Mouse (Mus musculus) kidney, embryonic 16.5 days (tissue): Measurements from ENCODE around the gene Nmi. TPM values are rescaled to one million over a fixed set of nuclear protein-coding genes. Genes with fewer than 3 reads are reported as not detected.

Source experiments
- ATAC-seq: fragments of 200-750 bp; cut with Nextera tagmentation; 2 replicates; pipeline ENCODE4 v1.8.0; 2017; ENCODE audit warnings: moderate TSS enrichment; ENCODE audit not compliant: low FRiP score, low TSS enrichment
- H3K27ac ChIP-seq: fragments of 300-500 bp; sonication (generic); 2 replicates; pipeline ENCODE4 v1.5.1; 2014; ENCODE audit warnings: low read length
- H3K27me3 ChIP-seq: fragments of 300-500 bp; sonication (generic); 2 replicates; pipeline ENCODE4 v1.6.1; 2014; ENCODE audit warnings: low read length, control low read depth, mixed read lengths; ENCODE audit not compliant: insufficient read depth
- H3K36me3 ChIP-seq: fragments of 300-500 bp; sonication (generic); 2 replicates; pipeline ENCODE4 v1.6.1; 2014; ENCODE audit warnings: low read length, control low read depth, mixed read lengths; ENCODE audit not compliant: insufficient read depth
- H3K4me1 ChIP-seq: fragments of 300-500 bp; sonication (generic); 2 replicates; pipeline ENCODE4 v1.6.1; 2014; ENCODE audit warnings: low read length, control low read depth, mixed read lengths; ENCODE audit not compliant: insufficient read depth
- H3K4me2 ChIP-seq: fragments of 300-500 bp; sonication (generic); replicated peaks from 2 replicates; pipeline ENCODE4 v1.6.1; 2014; ENCODE audit warnings: low read depth, low read length
- H3K4me3 ChIP-seq: fragments of 300-500 bp; sonication (generic); 2 replicates; pipeline ENCODE4 v1.5.1; 2014; ENCODE audit warnings: mild to moderate bottlenecking, low read length
- H3K9ac ChIP-seq: fragments of 300-500 bp; sonication (generic); replicated peaks from 2 replicates; pipeline ENCODE4 v1.6.1; 2014; ENCODE audit warnings: low read length
- H3K9me3 ChIP-seq: fragments of 300-500 bp; sonication (generic); 2 replicates; pipeline ENCODE4 v1.6.1; 2016; ENCODE audit warnings: low read length, control low read depth
- WGBS: fragments of 180-500 bp; shearing (Covaris S2); extraction: QIAGEN DNeasy Blood & Tissue Kit; methylation state at CpG from one replicate; pipeline ENCODE4 v1.1.7; 2014; 5-methylcytosine and 5-hydroxymethylcytosine counted together
- polyA plus RNA-seq: library from polyadenylated mRNA; unstranded; fragments of >200 nt; fragmentation: Nextera tagmentation; extraction: Ambion mirVana; gene quantifications from 2 replicates; pipeline ENCODE4 v1.2.1, GENCODE M21; 2015

The Nmi gene
- polyA plus RNA-seq, 1 experiment from 2014 or later = 18.7 TPM

DNA sequence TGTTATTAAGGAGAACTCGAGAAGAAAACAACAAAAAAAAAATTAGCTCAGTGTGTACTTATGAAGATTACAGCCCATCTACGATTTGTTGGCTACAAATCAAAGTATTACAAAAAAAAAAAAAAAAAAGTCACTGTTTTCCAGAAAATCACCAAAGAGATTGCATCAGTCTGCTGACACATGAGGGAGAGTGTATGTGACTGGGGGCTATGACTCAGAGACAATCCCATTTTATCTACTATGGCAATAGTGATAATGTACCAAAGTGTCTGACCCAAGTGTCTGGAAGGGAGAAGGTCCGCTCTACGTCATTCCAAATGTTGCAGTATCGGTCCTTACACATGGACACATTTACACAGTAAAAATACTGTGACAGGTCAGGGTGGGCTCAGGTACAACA lies 13.4 kb upstream of the Nmi start:
- no peaks in the 10 kb centered on the region for H3K9me3 ChIP-seq
- WGBS = 87% methylated on average over 5 of the region's 5 CpGs
- no peak overlapping the region for H3K4me3 ChIP-seq
- H3K27me3 ChIP-seq = no peaks in the 10 kb centered on the region
- H3K36me3 ChIP-seq = no peaks in the 10 kb centered on the region
- ATAC-seq = no peak
- peaks cover 6% of the 10 kb centered on the region for H3K4me1 ChIP-seq
- no peak overlapping the region for H3K27ac ChIP-seq
- no peak overlapping the region for H3K4me2 ChIP-seq
- no peak overlapping the region for H3K9ac ChIP-seq

DNA sequence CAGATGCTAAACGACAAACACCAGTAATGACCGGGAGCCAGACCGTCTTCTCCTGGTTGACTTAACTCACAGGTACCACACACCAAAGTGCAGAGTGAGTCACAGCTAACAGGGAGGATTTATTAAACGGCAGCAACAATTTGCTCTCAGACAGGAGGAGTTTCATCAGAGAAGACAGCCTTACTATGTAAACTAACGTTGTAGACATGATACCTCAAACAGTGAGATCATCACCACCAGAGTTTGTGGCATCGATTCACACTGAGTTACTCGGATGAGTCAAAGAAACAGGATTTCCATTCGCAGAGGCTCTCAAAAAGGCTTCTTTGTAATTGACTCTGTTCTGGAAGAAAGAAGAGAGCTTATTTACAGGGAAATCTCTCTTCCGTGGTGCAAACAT lies 12.9 kb upstream of the Nmi start:
- Histone ChIP-seq H3K4me2 (no peak overlapping the region), H3K36me3 (no peaks in the 10 kb centered on the region), H3K9ac (no peak overlapping the region), H3K4me3 (no peak overlapping the region), H3K4me1 (peaks cover 9% of the 10 kb centered on the region), H3K9me3 (no peaks in the 10 kb centered on the region), H3K27me3 (no peaks in the 10 kb centered on the region), H3K27ac (no peak overlapping the region)
- no peak for ATAC-seq
- 50% methylated on average over 9 of the region's 9 CpGs for WGBS

DNA sequence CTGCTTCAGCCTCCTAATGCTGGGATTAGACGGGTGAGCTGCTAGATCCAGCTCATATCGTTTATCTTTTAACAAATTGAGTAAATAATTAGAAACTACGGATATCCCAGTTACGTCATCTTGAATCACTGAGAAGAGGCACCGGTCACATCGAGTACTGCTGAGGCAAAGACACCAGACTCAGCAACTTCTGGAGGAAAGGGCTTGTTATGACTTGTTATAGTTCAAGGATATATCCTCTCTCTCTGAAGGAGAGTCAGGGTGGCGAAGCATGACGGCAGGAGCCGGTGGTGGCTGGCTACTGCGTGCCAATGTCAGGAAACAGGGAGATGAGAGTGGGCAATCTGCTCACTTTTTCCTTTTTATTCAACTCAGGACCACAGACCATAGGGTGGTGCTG lies 11.9 kb upstream of the Nmi start:
- WGBS = 80% methylated on average over 10 of the region's 10 CpGs
- H3K27ac ChIP-seq = no peak overlapping the region
- H3K9me3 ChIP-seq = no peaks in the 10 kb centered on the region
- ATAC-seq = peak; percentile 36; the same call in 1 of the 2 replicates
- H3K4me1 ChIP-seq = peaks cover 9% of the 10 kb centered on the region
- H3K4me3 ChIP-seq = no peak overlapping the region
- H3K27me3 ChIP-seq = no peaks in the 10 kb centered on the region
- H3K9ac ChIP-seq = no peak overlapping the region
- H3K36me3 ChIP-seq = no peaks in the 10 kb centered on the region
- no peak overlapping the region for H3K4me2 ChIP-seq

DNA sequence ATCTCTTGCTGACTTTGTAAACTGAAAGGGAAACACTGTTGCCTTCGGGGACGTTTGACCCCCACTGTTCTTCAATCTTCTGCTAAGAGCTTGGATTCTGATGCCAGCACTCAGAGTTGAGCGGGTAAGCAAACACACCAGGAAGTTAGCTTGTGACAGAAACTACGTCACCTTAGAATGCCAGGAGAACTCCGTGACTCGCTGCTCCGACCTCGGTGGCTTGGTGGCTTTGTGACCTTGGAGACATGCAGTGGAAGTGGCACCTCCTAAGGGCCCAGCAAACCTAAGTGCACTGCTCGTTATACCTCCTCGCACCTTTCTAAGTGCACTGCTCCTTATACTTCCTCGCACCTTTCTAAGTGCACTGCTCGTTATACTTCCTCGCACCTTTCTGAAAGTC lies 9.0 kb upstream of the Nmi start:
- no peaks in the 10 kb centered on the region for H3K27me3 ChIP-seq
- peak overlapping the region; percentile 65 for H3K27ac ChIP-seq
- ATAC-seq = no peak
- WGBS = 50% methylated on average over 13 of the region's 13 CpGs
- H3K9ac ChIP-seq = no peak overlapping the region
- peaks cover 10% of the 10 kb centered on the region for H3K9me3 ChIP-seq
- H3K4me3 ChIP-seq = no peak overlapping the region
- no peaks in the 10 kb centered on the region for H3K36me3 ChIP-seq
- peaks cover 9% of the 10 kb centered on the region for H3K4me1 ChIP-seq
- H3K4me2 ChIP-seq = 0 out of 2 replicates have a peak overlapping the region, but pooled peaks have one; percentile 1

DNA sequence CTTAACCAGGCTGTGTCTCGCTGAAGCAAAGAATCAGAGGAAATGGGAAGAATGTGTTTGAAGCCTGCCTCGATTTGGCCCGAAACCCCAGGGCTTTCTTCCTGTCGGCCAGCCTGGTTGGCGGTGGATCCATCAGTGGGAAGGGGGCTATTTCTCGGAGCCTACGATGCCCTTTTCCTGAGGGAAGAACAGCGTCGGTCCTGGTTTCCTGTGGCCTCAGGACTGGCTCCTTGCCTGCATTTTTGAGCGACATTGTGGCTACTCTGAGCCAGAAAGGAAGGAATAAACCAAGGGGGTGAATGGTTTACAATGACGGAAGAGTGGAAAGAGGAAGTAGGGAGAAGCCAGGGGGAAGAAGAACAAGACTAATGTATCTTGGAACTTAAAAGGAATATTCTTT lies 8.3 kb upstream of the Nmi start:
- Histone ChIP-seq H3K9ac (0 out of 2 replicates have a peak overlapping the region, but pooled peaks have one; percentile 2), H3K9me3 (peaks cover 10% of the 10 kb centered on the region), H3K4me1 (peaks cover 9% of the 10 kb centered on the region), H3K36me3 (no peaks in the 10 kb centered on the region), H3K4me2 (peak overlapping the region; percentile 26; the same call in 1 of the 2 replicates), H3K27me3 (no peaks in the 10 kb centered on the region), H3K27ac (peak overlapping the region; percentile 79), H3K4me3 (no peak overlapping the region)
- 54% methylated on average over 11 of the region's 11 CpGs for WGBS
- ATAC-seq = peak; percentile 49; the same call in 1 of the 2 replicates

DNA sequence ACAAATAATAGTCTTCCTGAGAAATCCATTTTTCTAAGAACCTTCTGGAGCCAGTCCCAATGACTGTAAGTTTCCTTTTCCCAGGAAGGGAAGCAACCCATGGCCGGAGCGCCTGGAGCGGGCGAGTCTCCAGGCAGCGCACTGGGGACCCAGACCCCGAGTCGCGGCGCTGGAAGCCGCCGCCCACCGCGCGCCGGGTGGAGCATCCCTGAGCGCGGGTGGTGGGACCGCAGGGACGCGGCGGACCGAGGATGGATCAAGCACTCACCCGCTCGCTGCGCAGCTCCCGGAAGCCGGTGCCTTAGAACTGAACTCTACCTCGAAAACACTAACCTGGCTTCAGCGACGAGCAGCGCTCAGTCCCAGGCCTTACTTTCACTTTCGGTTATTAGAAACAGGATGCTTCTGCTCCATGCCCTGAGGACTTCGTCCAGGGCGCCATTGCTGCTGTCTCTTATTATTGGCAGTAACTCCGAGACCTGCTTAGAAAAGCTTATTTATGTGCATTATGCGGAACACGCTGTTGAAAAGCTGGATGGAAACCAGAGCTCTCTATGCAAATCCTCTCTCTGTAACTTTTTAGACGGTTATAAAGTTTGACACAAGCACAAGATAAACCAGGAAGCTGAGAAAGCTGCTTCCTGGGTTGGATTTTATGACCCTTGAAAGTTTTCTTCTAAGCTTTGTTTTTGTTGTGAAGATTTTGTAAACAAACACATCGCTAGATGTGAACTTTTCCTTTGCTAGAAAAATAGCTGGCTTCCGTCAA lies 469 bp downstream of the Nmi start:
- Histone ChIP-seq H3K9ac (peak overlapping the region; percentile 84), H3K27ac (peak overlapping the region; percentile 85), H3K36me3 (no peaks in the 10 kb centered on the region), H3K4me1 (no peaks in the 10 kb centered on the region), H3K4me3 (peak overlapping the region; percentile 73), H3K4me2 (peak overlapping the region; percentile 67), H3K9me3 (no peaks in the 10 kb centered on the region; the same call in 1 of the 2 replicates), H3K27me3 (no peaks in the 10 kb centered on the region)
- peak; percentile 85 for ATAC-seq
- 1% methylated on average over 40 of the region's 40 CpGs for WGBS

DNA sequence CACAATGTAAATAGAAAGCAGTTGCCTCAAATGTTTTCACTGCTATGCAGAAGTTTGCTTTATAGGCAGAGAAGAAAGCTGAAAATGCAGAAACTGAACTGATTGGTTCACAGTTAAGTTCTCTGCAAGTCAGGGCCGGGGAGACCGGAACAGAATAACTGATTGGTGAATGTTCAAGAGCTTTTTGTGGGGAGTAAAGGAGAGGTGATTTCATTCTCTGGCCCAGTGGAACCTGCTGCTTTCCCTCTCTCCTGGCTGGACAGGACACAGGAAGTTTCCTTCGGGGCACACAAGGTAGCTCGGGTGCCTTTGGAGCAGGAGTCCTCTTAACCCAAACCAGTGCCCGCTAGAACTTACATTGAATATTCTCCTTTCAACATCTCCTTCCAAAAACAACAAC lies 1.2 kb downstream of the Nmi start:
- 57% methylated on average over 5 of the region's 5 CpGs for WGBS
- Histone ChIP-seq H3K4me2 (peak overlapping the region; percentile 67), H3K27ac (peak overlapping the region; percentile 85)

DNA sequence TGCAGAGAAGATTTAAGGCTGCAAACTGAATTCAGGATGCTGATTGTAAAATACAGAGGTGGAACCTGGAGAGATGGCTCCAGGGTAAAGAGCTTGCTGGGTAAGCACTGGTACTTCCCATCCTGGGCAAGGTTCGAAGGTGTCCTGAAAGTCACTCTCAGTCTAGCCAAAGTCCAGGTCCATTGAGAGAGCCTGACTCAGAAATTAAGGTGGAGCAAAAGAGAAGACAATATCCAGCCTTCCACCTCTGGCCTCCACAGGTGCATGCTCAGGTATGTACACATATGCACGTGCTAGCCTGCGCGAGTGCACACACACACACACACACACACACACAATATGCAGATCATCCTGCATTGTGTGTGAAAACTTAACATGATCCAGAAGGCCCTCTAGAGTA lies 2.4 kb downstream of the Nmi start:
- 93% methylated on average over 4 of the region's 4 CpGs for WGBS
- no peaks in the 10 kb centered on the region for H3K4me1 ChIP-seq

More for the DNA sequence above, 1.2 kb downstream of the Nmi start:
- Histone ChIP-seq H3K9ac (no peak overlapping the region), H3K4me1 (no peaks in the 10 kb centered on the region), H3K27me3 (no peaks in the 10 kb centered on the region), H3K36me3 (no peaks in the 10 kb centered on the region), H3K9me3 (no peaks in the 10 kb centered on the region; the same call in 1 of the 2 replicates), H3K4me3 (peak overlapping the region; percentile 73)
- peak; percentile 75 for ATAC-seq

DNA sequence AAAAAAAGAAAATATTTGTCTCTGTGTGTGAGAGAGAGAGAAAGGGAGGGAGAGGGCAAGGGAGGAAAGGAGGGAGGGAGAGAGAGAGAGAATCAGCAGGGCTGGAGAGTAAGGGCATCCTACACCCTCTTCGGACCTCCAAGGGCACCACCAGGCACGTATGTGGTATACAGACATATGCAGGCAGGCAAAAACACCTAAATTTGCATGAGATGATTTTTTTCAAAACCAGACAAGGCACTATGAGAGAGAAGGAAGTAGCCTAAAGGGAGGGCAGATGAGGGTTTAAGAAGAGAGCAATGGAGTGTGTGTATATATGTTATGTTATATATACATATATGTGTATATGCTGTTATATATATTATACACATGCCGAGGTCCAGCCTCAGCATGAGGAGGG lies 6.0 kb downstream of the Nmi start:
- no peak for ATAC-seq
- Histone ChIP-seq H3K4me2 (no peak overlapping the region), H3K9ac (no peak overlapping the region), H3K4me3 (no peak overlapping the region), H3K27me3 (no peaks in the 10 kb centered on the region), H3K27ac (no peak overlapping the region), H3K4me1 (no peaks in the 10 kb centered on the region), H3K36me3 (no peaks in the 10 kb centered on the region), H3K9me3 (no peaks in the 10 kb centered on the region; the same call in 1 of the 2 replicates)
- WGBS = 87% methylated on average over 3 of the region's 3 CpGs

More for the DNA sequence above, 2.4 kb downstream of the Nmi start:
- ATAC-seq = no peak
- no peak overlapping the region for H3K4me3 ChIP-seq
- H3K36me3 ChIP-seq = no peaks in the 10 kb centered on the region
- H3K9me3 ChIP-seq = no peaks in the 10 kb centered on the region; the same call in 1 of the 2 replicates
- H3K9ac ChIP-seq = no peak overlapping the region
- no peaks in the 10 kb centered on the region for H3K27me3 ChIP-seq
- no peak overlapping the region for H3K27ac ChIP-seq
- no peak overlapping the region for H3K4me2 ChIP-seq

DNA sequence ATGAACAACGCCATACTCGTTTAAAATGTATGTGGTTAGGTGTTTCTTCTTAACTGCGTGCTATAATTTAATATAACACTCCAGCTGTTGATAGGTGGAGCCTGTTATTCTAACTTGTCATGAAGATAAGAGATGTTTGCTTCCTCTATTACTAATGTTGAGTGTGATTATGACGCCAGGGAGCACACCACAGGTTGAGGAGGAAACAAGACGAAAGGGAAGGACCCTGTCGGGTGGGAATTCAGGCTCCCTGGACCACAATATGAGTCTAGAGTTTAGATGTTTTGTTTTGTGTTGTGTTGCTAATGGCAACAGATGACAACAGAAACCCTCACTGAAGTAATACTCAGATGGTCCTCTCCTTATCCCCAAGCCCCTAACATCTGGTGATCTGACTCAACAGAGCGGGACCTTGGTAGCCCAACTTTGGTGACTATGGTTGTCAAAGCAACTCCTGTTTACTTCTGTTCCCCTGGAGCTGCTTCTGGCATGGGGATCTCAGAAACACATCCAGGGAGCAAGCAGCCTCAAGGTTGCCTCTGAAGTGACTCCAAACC lies 19.6 kb downstream of the Nmi start:
- no peak overlapping the region for H3K27ac ChIP-seq
- no peaks in the 10 kb centered on the region for H3K27me3 ChIP-seq
- WGBS = 82% methylated on average over 7 of the region's 7 CpGs

More for the DNA sequence above, 19.6 kb downstream of the Nmi start:
- no peak for ATAC-seq
- Histone ChIP-seq H3K36me3 (no peaks in the 10 kb centered on the region), H3K4me1 (no peaks in the 10 kb centered on the region), H3K4me2 (no peak overlapping the region), H3K9ac (no peak overlapping the region), H3K9me3 (no peaks in the 10 kb centered on the region), H3K4me3 (no peak overlapping the region)
